Mouse (Mus musculus) megakaryocyte, embryonic 14.5 days (primary cell): ENCODE measurements around the gene Inka1.

Source experiments
- FLI1 ChIP-seq: IDR thresholded peaks from 2 replicates; pipeline ENCODE4 v1.6.1; 2012; ENCODE audit warnings: low read length, inconsistent platforms, mixed read lengths
- GATA1 ChIP-seq: IDR thresholded peaks from 3 replicates; pipeline ENCODE4 v1.6.1; 2012; ENCODE audit warnings: mixed read lengths, low read length, inconsistent platforms, borderline replicate concordance

DNA sequence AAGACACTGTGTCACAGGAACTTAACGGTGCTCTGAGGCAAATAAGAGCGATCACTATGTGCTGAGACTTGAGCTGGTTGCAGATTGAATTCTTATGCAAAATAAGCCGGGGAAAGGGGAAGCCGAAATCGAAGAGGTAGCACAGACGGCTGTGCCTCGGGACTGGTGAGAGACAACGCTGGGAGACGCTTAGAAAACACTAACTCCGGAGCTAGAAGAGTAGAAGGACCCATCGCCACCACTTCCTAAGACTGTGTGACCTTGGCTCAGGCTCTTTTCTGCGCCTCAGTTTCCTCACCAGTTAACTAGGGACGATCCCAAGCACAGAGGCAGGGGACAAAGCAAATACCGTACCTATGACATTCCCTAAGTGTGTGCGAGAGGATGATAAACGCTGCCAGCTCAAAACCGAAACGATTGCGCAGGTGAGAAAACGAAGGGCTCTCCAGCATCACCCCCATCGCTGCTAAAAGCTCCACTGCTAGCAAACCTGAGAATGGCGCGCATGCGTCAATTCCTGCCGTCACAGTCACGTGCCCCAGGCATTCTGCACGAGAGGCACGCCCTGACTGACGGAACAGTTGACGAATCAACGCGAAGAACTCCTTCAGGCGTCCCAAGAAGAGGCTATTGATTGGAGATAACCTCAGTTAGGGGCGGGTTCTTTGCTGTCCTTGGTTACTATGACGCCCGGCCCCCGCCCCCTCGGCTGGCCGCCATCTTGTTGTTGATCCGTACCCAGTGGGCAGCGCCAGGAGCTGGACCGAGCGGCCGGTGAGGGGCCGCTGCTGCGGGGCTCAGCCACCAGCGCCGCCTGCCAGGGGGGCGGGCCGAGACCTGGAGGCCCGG lies 16.5 kb upstream of the Inka1 start, which contains the start of gene Ip6k1:
- TF ChIP-seq GATA1 (no peak), FLI1 (no peak)
